Mouse (Mus musculus) macrophage (primary cell): ENCODE measurements around the gene Mcm8. TPM values are rescaled to one million over a fixed set of nuclear protein-coding genes. Genes with fewer than 3 reads are reported as not detected.

Experiments
- H3K27ac ChIP-seq: fragments of 350-480 bp; formaldehyde crosslinking; 2 replicates; pipeline ENCODE4 v1.9.0; 2021
- H3K36me3 ChIP-seq: fragments of 350-480 bp; formaldehyde crosslinking; 2 replicates; pipeline ENCODE4 v1.9.0; 2021; ENCODE audit errors: inconsistent target
- H3K4me3 ChIP-seq: fragments of 350-480 bp; formaldehyde crosslinking; 2 replicates; pipeline ENCODE4 v1.9.0; 2021; ENCODE audit errors: inconsistent target
- H3K79me2 ChIP-seq: fragments of 350-480 bp; formaldehyde crosslinking; 2 replicates; pipeline ENCODE4 v1.9.0; 2021; ENCODE audit errors: inconsistent target
- WGBS: methylation state at CpG from one replicate; pipeline ENCODE4 v1.1.7; 2026; ENCODE audit warnings: inconsistent platforms; ENCODE audit not compliant: missing documents; 5-methylcytosine and 5-hydroxymethylcytosine counted together
- polyA plus RNA-seq: library from polyadenylated mRNA; stranded (reverse); fragments of 250-400 nt; gene quantifications from 3 replicates; pipeline ENCODE4 v1.2.4, GENCODE M21; 2018; ENCODE audit warnings: inconsistent platforms

Gene Mcm8
- polyA plus RNA-seq, 1 experiment from 2014 or later: 1.5 TPM

GRCm38 (mm10) chr2:132885312-132885711 lies 69.4 kb downstream of the Mcm8 start:
- no peaks in the 10 kb centered on the region for H3K79me2 ChIP-seq
- H3K36me3 ChIP-seq: no peaks in the 10 kb centered on the region
- no peak overlapping the region for H3K27ac ChIP-seq
- WGBS: 89% methylated on average over 5 of the region's 7 CpGs
- no peak overlapping the region for H3K4me3 ChIP-seq

Other genes starting within 250 kb of the Mcm8 start
- gene Gpcpd1, start 228.4 kb upstream of the Mcm8 start, polyA plus RNA-seq: 32.8 to 48.7 TPM (median 39.6 TPM) in 3 replicates
- 6.5 to 11.1 TPM (median 6.9 TPM) in 3 replicates for gene Shld1, start 129.2 kb upstream of the Mcm8 start, polyA plus RNA-seq
- gene Chgb, start 34.9 kb upstream of the Mcm8 start, polyA plus RNA-seq: 0.07 to 0.11 TPM in 2 of 3 replicates, not detected in the other
- gene Trmt6, start 86 bp upstream of the Mcm8 start, polyA plus RNA-seq: 17.7 to 28.3 TPM (median 25.2 TPM) in 3 replicates
- 16.5 to 24.2 TPM (median 20.4 TPM) in 3 replicates for gene Crls1, start 30.5 kb downstream of the Mcm8 start, polyA plus RNA-seq
- gene Lrrn4, start 64.8 kb downstream of the Mcm8 start, polyA plus RNA-seq: not detected in 3 replicates
- gene Fermt1, start 129.8 kb downstream of the Mcm8 start, polyA plus RNA-seq: not detected in 3 replicates